Mouse (Mus musculus): ENCODE measurements around the gene C1qb. TPM values are rescaled to one million over a fixed set of nuclear protein-coding genes. Genes with fewer than 3 reads are reported as not detected.

C1qb gene
- polyA plus RNA-seq, 1 experiment from 2014 or later = 43.1 TPM

- no peak overlapping the region for H3K9ac ChIP-seq
- 39% methylated on average over 9 of the region's 9 CpGs for WGBS
- ATAC-seq (replicated peaks; ENCODE audit: insufficient number of reproducible peaks, insufficient read depth, low FRiP score, low read depth) = no peak
These were observed 25.8 kb upstream of the C1qb start for GRCm38 (mm10) chr4:136911804-136912203.

GRCm38 (mm10) chr4:136911211-136911646, 25.2 kb upstream of the C1qb start:
- Histone ChIP-seq H3K9me3 (replicated peaks) (no peaks in the 10 kb centered on the region), H3K36me3 (no peaks in the 10 kb centered on the region), H3K27ac (no peak overlapping the region), H3K27me3 (peaks cover 82% of the 10 kb centered on the region), H3K9ac (no peak overlapping the region), H3K4me1 (replicated peaks) (no peaks in the 10 kb centered on the region), H3K4me2 (no peak overlapping the region), H3K4me3 (no peak overlapping the region)
- ATAC-seq (replicated peaks; ENCODE audit: insufficient number of reproducible peaks, insufficient read depth, low FRiP score, low read depth) = no peak
- WGBS = 9% methylated on average over 17 of the region's 17 CpGs

More at GRCm38 (mm10) chr4:136911804-136912203, 25.8 kb upstream of the C1qb start:
- Histone ChIP-seq H3K4me3 (no peak overlapping the region), H3K4me1 (replicated peaks) (no peaks in the 10 kb centered on the region), H3K27ac (no peak overlapping the region), H3K9me3 (replicated peaks) (no peaks in the 10 kb centered on the region), H3K4me2 (no peak overlapping the region), H3K27me3 (peaks cover 79% of the 10 kb centered on the region), H3K36me3 (no peaks in the 10 kb centered on the region)

- H3K27ac ChIP-seq = no peak overlapping the region
- no peaks in the 10 kb centered on the region for H3K4me1 ChIP-seq (replicated peaks)
- ATAC-seq (replicated peaks; ENCODE audit: insufficient number of reproducible peaks, insufficient read depth, low FRiP score, low read depth) = no peak
- no peak overlapping the region for H3K4me2 ChIP-seq
- H3K9ac ChIP-seq = no peak overlapping the region
- H3K4me3 ChIP-seq = no peak overlapping the region
- H3K27me3 ChIP-seq = peaks cover 89% of the 10 kb centered on the region
- no peaks in the 10 kb centered on the region for H3K9me3 ChIP-seq (replicated peaks)
- H3K36me3 ChIP-seq = no peaks in the 10 kb centered on the region
These were observed 21.8 kb upstream of the C1qb start for GRCm38 (mm10) chr4:136907809-136908208.

GRCm38 (mm10) chr4:136907033-136907432, 21.0 kb upstream of the C1qb start:
- Histone ChIP-seq H3K4me2 (no peak overlapping the region), H3K4me3 (no peak overlapping the region), H3K9ac (no peak overlapping the region), H3K27me3 (peaks cover 83% of the 10 kb centered on the region), H3K4me1 (replicated peaks) (no peaks in the 10 kb centered on the region), H3K9me3 (replicated peaks) (no peaks in the 10 kb centered on the region), H3K36me3 (no peaks in the 10 kb centered on the region), H3K27ac (no peak overlapping the region)
- ATAC-seq (replicated peaks; ENCODE audit: insufficient number of reproducible peaks, insufficient read depth, low FRiP score, low read depth) = no peak
- WGBS = 11% methylated on average over 7 of the region's 7 CpGs

- WGBS = 4% methylated on average over 23 of the region's 23 CpGs
- H3K9me3 ChIP-seq (replicated peaks) = no peaks in the 10 kb centered on the region
- H3K4me3 ChIP-seq = no peak overlapping the region
- H3K4me1 ChIP-seq (replicated peaks) = no peaks in the 10 kb centered on the region
- H3K36me3 ChIP-seq = no peaks in the 10 kb centered on the region
- H3K9ac ChIP-seq = no peak overlapping the region
- H3K4me2 ChIP-seq = no peak overlapping the region
- peaks cover 75% of the 10 kb centered on the region for H3K27me3 ChIP-seq
- no peak for ATAC-seq (replicated peaks; ENCODE audit: insufficient number of reproducible peaks, insufficient read depth, low FRiP score, low read depth)
- no peak overlapping the region for H3K27ac ChIP-seq
These were observed 19.0 kb upstream of the C1qb start for GRCm38 (mm10) chr4:136904767-136905539.

GRCm38 (mm10) chr4:136899154-136899553, 13.2 kb upstream of the C1qb start:
- H3K27ac ChIP-seq = no peak overlapping the region
- WGBS = 62% methylated on average over 7 of the region's 7 CpGs
- ATAC-seq (replicated peaks; ENCODE audit: insufficient number of reproducible peaks, insufficient read depth, low FRiP score, low read depth) = no peak

GRCm38 (mm10) chr4:136898637-136899036, 12.7 kb upstream of the C1qb start, which contains the start of gene C1qa:
TSS of gene C1qa (minus strand) at chr4:136898803.
- no peak within 1 kb of the TSS for H3K9ac ChIP-seq
- H3K4me1 ChIP-seq (replicated peaks) = no peaks in the 10 kb centered on the region
- H3K9me3 ChIP-seq (replicated peaks) = no peaks in the 10 kb centered on the region
- no peak within 1 kb of the TSS for H3K4me3 ChIP-seq
- no peak within 1 kb of the TSS for H3K4me2 ChIP-seq
- WGBS = 65% methylated on average over 9 of the region's 9 CpGs
- H3K27me3 ChIP-seq = peaks cover 79% of the 10 kb centered on the region
- no peak within 1 kb of the TSS for H3K27ac ChIP-seq
- H3K36me3 ChIP-seq = no peaks in the 10 kb centered on the region
- no peak for ATAC-seq (replicated peaks; ENCODE audit: insufficient number of reproducible peaks, insufficient read depth, low FRiP score, low read depth)

More at GRCm38 (mm10) chr4:136899154-136899553, 13.2 kb upstream of the C1qb start:
- Histone ChIP-seq H3K4me3 (no peak overlapping the region), H3K36me3 (no peaks in the 10 kb centered on the region), H3K4me2 (no peak overlapping the region), H3K4me1 (replicated peaks) (no peaks in the 10 kb centered on the region), H3K27me3 (peaks cover 79% of the 10 kb centered on the region), H3K9me3 (replicated peaks) (no peaks in the 10 kb centered on the region), H3K9ac (no peak overlapping the region)

GRCm38 (mm10) chr4:136898084-136898598, 12.2 kb upstream of the C1qb start:
- Histone ChIP-seq H3K27me3 (peaks cover 79% of the 10 kb centered on the region), H3K9me3 (replicated peaks) (no peaks in the 10 kb centered on the region), H3K36me3 (no peaks in the 10 kb centered on the region), H3K27ac (no peak overlapping the region), H3K9ac (no peak overlapping the region), H3K4me2 (no peak overlapping the region), H3K4me3 (no peak overlapping the region), H3K4me1 (replicated peaks) (no peaks in the 10 kb centered on the region)
- ATAC-seq (replicated peaks; ENCODE audit: insufficient number of reproducible peaks, insufficient read depth, low FRiP score, low read depth) = no peak
- 62% methylated on average over 9 of the region's 9 CpGs for WGBS

- no peaks in the 10 kb centered on the region for H3K36me3 ChIP-seq
- H3K4me2 ChIP-seq = no peak overlapping the region
- no peak overlapping the region for H3K27ac ChIP-seq
- no peak overlapping the region for H3K4me3 ChIP-seq
- H3K4me1 ChIP-seq (replicated peaks) = no peaks in the 10 kb centered on the region
- no peaks in the 10 kb centered on the region for H3K9me3 ChIP-seq (replicated peaks)
- no peak for ATAC-seq (replicated peaks; ENCODE audit: insufficient number of reproducible peaks, insufficient read depth, low FRiP score, low read depth)
- H3K9ac ChIP-seq = no peak overlapping the region
- H3K27me3 ChIP-seq = peaks cover 88% of the 10 kb centered on the region
- 39% methylated on average over 10 of the region's 10 CpGs for WGBS
These were observed 10.5 kb upstream of the C1qb start for GRCm38 (mm10) chr4:136896461-136896860.

GRCm38 (mm10) chr4:136895861-136896260, 9.9 kb upstream of the C1qb start:
- Histone ChIP-seq H3K9me3 (replicated peaks) (no peaks in the 10 kb centered on the region), H3K36me3 (no peaks in the 10 kb centered on the region), H3K4me2 (no peak overlapping the region), H3K4me1 (replicated peaks) (no peaks in the 10 kb centered on the region), H3K27me3 (peaks cover 92% of the 10 kb centered on the region), H3K27ac (no peak overlapping the region), H3K9ac (no peak overlapping the region), H3K4me3 (no peak overlapping the region)
- 3% methylated on average over 15 of the region's 15 CpGs for WGBS
- ATAC-seq (replicated peaks; ENCODE audit: insufficient number of reproducible peaks, insufficient read depth, low FRiP score, low read depth) = no peak

- no peak overlapping the region for H3K27ac ChIP-seq
- no peak overlapping the region for H3K4me2 ChIP-seq
- no peak for ATAC-seq (replicated peaks; ENCODE audit: insufficient number of reproducible peaks, insufficient read depth, low FRiP score, low read depth)
- H3K9ac ChIP-seq = no peak overlapping the region
- H3K27me3 ChIP-seq = peaks cover 96% of the 10 kb centered on the region
- no peak overlapping the region for H3K4me3 ChIP-seq
- WGBS = 61% methylated on average over 4 of the region's 4 CpGs
- no peaks in the 10 kb centered on the region for H3K9me3 ChIP-seq (replicated peaks)
- no peaks in the 10 kb centered on the region for H3K4me1 ChIP-seq (replicated peaks)
- H3K36me3 ChIP-seq = no peaks in the 10 kb centered on the region
These were observed 8.8 kb upstream of the C1qb start for GRCm38 (mm10) chr4:136894821-136895220.

Measured in heart, embryonic 15.5 days (tissue).